Mouse (Mus musculus): Measurements from ENCODE around the gene Mlana. TPM values are rescaled to one million over a fixed set of nuclear protein-coding genes. Genes with fewer than 3 reads are reported as not detected.

The Mlana gene
- total RNA-seq (2021) = not detected
- long read RNA-seq, experiment 1 = 0 reads
- long read RNA-seq, experiment 2 = 0 reads

DNA sequence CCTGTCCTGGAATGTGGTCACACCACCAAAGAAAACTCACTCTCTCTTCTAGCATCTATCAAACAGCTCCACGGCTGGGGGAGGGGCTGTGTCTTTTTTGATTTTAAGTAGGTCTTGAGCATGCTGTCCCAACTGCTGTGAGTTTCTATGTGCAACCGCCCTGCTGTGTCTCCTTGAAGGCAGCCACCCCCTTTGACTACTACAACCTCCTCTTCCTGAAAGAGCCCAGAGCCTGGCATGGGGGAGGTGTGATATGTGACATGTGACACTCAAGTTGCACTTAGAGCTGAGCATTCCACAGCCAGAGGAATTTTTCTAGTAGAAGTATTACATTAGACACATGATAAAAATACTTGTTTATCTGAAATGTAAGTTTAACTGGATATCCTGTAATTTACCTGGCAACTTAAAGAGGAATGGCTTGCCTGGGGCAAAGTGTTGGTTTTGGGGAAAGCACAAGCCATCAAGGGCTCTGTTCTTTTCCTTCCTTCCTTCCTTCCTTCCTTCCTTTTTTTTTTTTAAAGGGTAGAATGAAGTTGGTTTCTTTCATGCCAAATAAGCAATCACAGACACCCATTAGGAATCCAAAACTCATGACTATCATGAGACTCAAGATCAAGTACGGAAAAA lies at the start of gene Mlana:
Mlana (plus strand) TSS at position 580 of the 630 bp plus-strand sequence.
- DNase-seq (ENCODE audit: low spot score in 2 of 2) = no peak

DNA sequence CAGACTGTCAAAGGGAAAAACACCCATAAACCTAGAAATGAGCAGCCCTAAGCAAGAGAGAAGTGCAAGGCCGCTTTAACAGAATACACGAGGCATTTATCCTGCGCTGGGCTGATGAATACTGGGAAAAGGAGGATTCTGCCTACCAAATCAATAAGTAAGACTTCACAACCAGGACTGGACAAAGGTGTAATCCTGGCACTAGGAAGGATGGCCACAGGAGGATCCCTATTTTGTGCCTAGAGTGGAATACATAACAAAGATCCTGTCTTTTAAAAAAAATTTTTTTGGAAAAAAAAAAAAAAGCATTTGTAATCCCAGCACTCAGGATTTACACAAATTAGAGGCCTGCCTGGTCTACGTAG lies 49.1 kb upstream of the Mlana start:
- no peak for DNase-seq (ENCODE audit: low spot score in 2 of 2)

DNA sequence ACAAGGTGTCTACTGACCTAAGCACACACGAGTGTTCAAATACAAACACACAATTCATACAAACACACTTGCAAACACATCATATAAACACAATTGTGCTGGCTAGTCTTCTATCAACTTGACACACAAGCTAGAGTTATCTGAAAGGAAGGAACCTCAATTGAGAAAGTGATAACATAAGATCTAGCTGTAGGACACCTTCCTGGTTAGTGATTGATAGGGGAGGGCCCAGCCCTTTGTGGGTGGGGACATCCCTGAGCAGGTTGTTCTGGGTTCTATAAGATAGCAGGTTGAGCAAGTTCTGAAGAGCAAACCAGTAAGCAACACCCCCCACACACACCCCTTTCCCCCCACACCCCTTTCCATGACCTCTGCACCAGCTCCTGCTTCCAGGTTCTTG lies 47.9 kb upstream of the Mlana start:
- no peak for DNase-seq (ENCODE audit: low spot score in 2 of 2)

DNA sequence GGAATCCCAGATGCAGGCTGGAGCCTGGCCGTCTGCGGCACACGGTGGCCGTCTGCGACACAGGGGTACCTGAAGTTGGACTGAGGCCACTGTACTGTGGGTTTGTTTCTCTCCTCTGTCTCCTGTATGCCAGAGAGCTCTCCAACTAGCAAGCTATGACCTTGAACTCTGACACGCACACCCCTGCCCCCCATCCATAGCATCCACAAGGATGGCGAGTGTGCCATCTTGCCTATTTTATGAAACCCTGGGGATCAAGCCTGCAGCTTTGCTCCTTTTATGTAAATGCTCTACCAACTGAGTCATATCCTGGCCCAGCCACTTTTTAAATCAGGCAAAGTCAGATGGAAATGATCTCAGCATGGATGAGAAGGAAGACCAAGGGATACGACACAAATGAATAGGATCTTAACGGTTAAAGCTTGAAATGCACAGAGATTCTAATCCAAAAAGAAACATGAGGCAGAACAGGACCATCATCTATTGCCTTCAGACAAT lies 43.8 kb upstream of the Mlana start:
- no peak for DNase-seq (ENCODE audit: low spot score in 2 of 2)

DNA sequence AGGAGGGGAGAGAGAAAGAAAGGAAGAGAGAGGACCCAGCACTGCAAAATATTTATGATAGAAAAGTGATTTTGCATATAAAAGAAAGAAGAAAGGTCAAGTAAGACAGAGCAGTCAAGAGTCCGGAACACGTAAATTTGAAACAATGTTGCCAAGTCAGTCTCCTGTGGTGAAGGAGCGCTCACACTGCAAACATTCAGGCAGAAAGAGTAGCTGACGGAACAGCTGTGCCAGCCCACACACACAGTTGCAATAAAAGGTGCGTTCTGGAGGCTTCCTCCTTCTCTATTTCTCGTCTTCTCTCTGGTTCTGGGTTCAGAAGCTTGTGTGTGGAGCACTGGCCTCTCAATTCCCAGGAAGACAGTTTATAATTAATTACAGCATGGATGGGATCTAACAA lies 42.5 kb upstream of the Mlana start:
- no peak for DNase-seq (ENCODE audit: low spot score in 2 of 2)

DNA sequence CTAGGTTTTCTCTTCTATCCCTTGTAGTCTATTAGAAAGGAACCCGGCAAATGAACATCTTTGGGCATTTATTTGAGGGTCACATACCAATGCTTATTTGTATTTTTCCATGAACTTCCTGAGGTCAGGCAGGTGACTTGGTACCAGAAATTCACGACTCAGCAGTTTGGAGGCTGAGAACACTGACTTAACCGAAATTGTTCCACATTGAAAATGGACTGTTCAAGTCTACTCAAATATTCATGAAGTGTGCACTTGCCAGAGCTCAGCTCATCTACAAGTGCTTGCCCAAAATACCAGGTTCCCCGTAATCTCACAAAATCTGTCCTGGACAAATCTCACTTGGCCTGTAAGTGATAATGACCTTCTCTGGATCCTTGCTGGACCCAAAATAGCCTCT lies 41.6 kb upstream of the Mlana start:
- DNase-seq (ENCODE audit: low spot score in 2 of 2) = no peak

DNA sequence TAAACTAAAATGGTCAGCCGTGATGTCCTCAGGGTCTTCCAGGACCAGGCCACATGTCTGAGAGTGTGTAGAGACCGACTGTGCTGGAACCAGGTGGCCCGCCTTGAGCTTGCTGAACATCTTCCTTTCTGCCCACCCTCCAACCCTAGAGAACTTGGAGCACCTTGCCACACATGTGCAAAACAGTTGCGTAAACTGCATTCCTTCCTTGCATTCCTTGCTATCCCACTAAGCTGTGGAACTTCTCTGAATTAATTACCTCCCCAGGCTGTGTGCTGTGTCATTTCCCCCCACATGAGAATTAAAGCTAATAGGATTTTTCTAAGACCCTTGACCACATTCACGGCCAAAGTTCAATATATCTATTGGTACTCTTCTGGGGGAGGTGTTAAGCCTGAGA lies 41.0 kb upstream of the Mlana start:
- no peak for DNase-seq (ENCODE audit: low spot score in 2 of 2)

DNA sequence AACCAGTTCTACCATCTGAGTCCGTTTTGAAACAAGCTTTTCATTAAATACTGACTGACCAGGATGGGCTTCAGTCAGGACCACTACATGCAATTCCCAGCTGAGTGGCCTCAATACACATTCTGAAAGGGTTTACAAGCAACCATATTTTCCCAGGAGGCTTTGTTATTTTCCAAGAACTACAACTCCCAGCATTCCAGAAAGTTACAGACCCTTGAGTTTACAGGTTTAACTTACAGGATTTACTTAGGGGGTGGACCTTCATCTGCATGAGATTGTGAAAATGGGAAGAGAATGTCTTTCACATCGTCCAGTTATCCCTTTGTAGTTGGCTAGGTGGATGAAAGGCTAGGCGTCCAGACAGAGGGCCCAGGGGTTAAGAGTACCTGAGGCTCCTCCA lies 40.6 kb upstream of the Mlana start:
- no peak for DNase-seq (ENCODE audit: low spot score in 2 of 2)

DNA sequence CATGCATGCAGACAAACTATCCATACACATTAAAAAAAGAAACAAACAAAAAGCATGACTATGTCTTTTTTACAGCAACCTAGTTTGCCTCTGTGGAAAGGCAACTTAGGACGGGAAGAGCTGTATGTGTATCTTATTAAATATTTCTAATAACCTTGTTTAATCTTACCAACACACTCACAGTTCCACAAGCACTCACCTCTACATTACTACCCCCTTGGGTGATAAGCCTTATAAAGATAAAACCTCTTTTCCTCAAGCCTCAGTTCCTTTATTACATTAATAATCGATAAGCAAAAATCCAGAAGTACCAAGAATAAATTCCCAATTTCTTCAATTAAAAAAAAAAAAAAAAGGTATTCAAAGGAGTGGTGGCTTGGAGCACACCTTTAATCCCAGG lies 40.1 kb upstream of the Mlana start:
- no peak for DNase-seq (ENCODE audit: low spot score in 2 of 2)

DNA sequence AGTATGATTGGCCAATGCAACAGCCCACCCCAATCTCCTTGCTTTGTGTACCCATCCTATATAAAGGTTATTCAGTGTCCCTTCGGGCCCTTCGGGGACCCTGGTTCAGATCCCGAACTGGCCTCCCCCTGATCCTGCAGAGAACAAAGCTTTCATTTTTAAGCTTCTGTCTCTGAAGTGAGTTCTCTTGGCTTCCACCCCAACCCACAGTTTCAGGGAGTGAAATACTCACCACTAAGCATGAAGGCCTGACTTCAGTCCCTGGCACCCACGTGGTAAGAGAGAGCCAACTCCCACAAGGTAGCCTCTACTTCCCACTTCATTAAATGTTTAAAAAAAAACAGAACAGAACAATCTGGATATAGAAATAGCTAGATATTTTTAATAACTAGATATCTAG lies 38.8 kb upstream of the Mlana start:
- no peak for DNase-seq (ENCODE audit: low spot score in 2 of 2)

DNA sequence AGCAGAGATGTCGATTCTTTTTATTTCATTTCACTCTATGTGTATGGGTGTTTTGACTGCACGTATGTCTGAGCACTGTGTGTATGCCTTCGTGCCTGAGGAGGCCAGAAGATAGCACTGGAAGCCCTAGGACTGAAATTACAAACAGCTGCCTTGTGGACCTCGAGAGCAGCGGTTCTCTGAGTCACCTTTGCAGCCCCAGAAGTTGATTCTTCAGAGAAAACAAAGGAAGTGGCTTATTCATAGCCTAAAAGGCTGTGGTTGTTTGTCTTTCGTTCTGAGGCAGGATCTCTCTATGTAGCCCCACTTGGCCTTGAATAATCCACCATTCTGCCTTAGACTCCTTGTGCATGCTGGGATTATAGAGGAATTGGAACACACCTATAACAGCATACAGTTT lies 37.9 kb upstream of the Mlana start:
- no peak for DNase-seq (ENCODE audit: low spot score in 2 of 2)

DNA sequence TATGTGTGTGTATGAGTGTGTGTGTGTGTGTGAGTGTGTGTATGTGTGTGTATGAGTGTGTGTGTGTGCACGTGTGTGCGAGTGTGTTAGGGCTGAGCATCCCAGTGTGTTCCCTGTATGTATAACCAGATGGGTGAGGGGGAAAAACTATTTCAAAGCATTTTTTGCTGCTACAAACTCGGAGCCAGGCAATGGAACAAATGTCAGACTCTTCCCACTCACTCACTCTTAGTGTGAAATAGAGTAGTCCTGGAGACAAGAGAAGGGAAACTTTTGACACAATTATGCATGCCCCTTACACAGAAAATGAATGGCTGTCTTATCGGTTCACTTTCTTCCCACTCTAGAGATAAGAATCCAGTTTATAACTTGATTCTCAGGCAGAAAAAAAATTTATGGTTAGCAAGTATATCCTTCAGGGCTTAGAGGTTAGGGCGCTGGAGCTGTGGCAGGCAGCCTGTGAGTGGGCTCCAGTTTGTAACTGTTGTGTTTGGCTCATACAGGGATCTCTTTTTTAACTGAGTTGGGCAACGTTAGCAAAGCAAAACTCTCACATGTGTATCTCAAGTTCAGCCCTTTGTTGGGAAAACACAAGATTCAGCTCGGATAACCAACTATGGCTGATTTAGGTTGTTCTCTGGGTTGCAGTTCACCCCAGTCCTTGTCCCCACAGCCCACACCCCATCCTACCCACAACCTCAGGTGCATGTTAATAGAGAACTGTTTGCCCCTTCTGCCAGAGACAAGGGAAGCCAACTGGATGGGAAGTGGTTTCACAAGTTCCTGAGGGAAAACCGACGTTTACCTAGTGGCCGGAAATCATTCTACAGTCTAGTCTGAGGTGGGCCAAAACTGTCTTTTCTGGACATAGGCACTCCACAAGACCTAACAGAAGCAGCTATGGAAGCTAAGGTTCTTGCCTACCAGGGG lies 36.5 kb upstream of the Mlana start:
- DNase-seq (ENCODE audit: low spot score in 2 of 2) = no peak

DNA sequence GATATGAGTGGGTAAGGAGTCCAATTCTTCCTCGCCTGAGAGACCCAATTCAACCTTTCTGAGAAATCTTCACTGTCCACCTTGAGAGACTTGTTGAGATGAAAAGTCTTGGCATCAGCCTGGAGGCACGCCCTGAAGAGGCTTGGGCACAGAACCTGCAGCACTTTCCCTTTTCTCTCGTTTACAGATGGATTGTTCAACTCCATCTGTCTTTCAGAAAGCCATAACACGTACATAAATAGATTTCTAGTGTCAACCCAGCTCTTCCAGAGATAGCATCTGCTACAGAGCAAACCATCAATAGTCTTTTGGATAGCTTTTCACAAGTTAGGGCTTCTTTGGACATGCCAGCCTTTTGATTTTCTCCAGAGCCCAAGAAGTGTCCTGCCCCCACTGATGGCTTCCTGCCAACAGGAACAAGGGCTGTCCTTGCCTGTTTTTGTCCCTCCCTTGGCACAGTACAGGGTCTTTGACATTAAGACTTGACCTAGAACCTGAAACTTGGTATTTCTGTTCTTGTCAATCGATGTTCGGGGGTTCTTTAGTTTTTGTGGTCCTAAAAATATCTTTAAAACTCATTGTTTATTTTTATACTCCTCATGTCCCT lies 35.5 kb upstream of the Mlana start:
- DNase-seq (ENCODE audit: low spot score in 2 of 2) = no peak

DNA sequence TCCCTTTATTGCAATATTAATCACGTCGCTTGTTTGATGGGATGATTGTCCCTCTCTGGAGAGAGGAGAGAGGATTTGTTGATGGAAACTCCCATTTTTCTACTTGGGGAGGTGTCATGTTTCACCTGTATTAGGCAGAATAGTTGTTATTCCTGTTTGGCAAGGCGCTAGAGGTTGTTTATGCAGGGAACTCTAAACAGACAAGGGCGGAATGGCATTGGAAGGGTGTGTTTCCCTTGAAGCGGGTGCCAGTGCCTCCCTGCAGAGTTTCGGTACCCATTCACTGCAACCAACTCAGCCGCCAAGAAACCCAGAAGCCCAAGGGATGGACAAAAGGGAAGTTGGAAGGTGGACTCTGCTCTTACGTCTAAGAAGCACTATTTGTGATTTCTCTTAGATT lies 33.8 kb upstream of the Mlana start:
- DNase-seq (ENCODE audit: low spot score in 2 of 2) = no peak

DNA sequence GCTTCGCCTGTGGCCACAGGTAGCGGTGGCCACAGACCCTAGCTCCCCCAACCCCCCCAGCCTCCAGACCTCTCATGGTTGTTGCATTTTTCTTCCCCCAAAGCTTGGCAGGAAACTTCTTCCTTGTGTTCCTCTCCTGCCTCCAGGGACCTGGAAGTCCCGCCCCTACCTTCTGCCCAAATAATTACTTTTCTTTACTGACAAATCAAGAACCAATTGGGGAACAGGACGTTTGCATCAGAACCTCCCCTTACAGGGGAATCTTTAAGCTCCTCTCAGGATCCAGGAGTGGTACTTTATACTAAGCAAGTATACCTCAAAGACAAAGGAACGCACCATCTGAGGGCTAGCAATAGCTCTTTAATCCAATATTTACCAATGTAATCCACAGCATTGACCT lies 32.7 kb upstream of the Mlana start:
- DNase-seq (ENCODE audit: low spot score in 2 of 2) = no peak

DNA sequence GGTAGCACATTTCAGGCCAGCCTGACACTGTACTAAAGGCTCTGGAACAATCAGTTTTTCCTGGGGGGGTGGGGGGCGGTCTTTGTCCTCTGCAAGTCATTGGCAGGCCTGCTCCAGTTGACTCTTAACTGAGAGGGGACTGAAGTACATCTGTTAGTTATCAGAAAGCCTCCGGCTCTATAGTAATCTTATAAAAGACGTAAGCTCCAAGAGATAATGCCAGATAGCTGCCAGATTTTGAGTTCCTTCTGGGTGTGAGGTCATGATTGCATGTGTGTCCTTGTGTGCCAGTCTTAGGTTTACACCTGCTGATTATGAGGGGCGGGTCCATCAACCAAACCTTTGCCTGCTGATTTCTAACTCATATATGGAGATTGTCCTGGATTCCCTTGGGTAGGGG lies 31.5 kb upstream of the Mlana start:
- no peak for DNase-seq (ENCODE audit: low spot score in 2 of 2)

DNA sequence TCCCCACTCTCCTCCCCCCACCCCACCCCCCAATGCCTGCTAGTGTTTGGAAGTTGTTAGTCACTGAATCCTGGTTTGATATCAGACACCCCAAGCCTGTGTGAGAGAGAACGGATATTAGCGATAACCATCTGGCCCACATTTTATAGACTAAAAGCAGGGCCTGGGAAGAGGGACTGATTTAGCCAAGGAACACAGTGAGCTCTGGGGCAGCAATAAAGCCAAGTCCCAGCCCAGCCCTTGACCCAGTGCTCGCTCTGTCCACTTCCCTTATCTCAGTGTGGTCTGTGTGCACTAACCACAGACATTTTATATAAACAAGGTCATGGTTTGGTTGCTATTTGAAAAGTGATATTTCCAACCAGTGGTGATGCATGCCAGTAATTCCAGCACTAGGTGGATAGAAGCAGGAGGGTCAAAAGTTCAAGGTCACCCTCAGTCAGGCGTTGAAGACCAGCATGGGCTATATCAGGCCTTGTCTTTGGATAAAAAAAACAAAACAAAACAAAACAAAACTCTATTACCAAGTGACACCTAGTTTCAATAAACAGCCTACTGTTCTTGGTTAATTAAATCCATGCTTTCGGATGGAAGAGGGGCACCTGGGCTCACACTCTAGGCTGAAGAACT lies 30.5 kb upstream of the Mlana start:
- DNase-seq (ENCODE audit: low spot score in 2 of 2) = no peak

DNA sequence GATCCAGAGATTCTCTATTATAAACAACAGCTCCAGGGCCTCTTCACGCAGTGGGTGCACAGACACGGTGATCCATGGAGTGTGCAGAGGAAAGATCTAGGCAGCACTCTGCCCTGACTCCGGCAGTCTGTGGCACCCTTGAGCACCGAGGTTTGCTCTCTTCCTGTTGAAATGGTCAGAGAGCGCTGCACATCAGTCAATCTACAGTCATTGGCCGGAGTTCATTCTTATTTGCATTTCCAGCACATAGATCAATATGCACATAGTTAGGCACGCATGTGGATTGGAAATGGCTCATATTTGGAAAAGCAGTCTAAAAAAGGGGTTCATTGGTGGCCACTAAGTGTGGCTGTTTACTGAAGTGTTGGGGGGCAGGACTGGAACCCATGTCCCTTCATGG lies 29.5 kb upstream of the Mlana start:
- no peak for DNase-seq (ENCODE audit: low spot score in 2 of 2)

DNA sequence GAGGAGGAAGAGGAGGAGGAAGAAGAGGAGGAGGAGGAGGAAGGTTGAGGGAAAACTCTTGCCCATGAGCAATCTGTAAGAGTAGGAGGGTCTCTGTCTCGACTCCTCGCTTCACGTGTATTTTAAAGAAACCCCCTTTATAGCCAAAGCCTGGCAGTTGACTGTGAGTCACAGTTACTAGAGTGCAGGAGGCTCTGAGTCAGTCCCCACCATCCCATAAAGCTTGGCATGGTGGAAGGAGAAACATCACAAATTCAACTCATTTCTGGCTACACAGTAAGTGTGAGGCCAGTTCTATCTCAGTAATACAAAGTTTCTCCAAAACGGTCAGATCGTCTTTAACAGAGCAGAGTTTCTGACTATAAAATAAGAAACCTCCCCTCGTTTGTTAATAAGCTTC lies 27.4 kb upstream of the Mlana start:
- no peak for DNase-seq (ENCODE audit: low spot score in 2 of 2)

DNA sequence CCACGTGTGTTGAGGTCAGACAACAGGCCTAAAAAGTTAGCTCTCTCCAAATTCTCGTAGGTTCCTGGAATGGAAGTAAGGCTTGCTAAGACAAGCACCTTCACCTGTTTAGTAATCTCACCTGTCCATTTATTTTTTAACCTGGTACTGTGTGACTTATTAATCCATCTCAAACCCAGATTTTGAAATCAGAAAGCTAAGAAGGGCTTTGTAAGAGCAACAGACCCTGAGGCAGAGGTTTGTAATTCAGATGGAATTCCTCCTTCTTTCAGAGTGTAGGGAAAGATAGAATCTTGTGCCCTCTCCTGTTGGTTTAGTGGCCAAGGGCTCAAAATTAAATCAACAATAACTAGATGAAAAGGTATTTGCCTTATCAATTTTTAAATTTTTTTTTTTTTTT lies 26.5 kb upstream of the Mlana start:
- no peak for DNase-seq (ENCODE audit: low spot score in 2 of 2)

DNA sequence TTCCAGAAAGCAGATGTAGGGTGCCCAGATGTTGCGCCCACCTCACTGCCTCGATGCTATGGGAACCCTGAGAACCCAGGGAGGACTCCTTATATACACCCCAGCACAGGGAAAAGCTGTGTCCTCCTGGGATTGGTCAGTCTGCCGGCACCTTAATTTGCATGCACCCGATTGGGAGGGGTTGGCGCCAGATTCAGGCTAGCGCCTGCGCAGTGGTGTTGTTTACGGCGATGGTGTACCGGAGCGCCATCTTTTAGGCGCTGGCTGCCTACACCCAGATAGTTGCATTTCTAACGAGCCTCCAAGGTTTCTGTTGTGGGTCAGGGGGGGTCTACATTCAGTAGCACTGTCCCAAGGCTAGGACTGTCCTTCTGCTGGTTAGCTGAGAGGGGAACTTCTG lies 25.0 kb upstream of the Mlana start:
- no peak for DNase-seq (ENCODE audit: low spot score in 2 of 2)

DNA sequence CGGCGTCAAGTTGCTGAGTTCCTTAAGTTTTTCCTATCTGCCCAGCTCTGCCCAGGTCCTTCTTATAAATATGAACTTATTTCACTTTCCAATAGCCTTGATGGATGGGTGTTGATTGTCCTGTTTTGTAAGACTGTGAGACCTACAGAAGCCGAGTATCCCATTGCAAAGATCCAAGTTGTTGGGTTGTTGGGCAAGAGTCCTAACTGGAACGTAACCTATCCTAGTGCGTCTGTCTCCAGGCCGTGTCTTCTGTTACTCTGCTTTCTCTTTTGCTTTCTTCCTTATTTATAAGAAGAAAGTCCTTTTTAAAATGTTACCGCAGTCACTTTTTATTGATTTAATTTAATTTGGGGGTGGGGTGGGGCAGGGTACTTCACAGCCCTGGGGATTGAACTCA lies 22.7 kb upstream of the Mlana start:
- no peak for DNase-seq (ENCODE audit: low spot score in 2 of 2)

Data from adrenal gland, postnatal 4 days (tissue).